In genomic region chr9:102625401-102625982, GRCm38 (mm10) we compare ENCODE assay signal across 8 mouse cellular contexts. TPM values are rescaled to one million over a fixed set of nuclear protein-coding genes. Genes with fewer than 3 reads are reported as not detected.
DNase-seq lines count a peak whose midpoint lies in the region; ATAC-seq and TF ChIP-seq lines count a peak whose summit lies in the region.

No protein-coding gene starts in this region.

- no peaks in the 10 kb centered on the region for H3K9me3 ChIP-seq in forebrain, embryonic 11.5 days (ENCODE audit: control insufficient read depth, low read length)
- no peaks in the 10 kb centered on the region for H3K9me3 ChIP-seq in liver, embryonic 11.5 days (ENCODE audit: control insufficient read depth, low read length)
- H3K9me3 ChIP-seq in stomach, embryonic 14.5 days (ENCODE audit: control insufficient read depth, low read depth, low read length): no peaks in the 10 kb centered on the region

- no peaks in the 10 kb centered on the region for H3K36me3 ChIP-seq in forebrain, embryonic 11.5 days (ENCODE audit: control insufficient read depth, insufficient read depth, low read length)
- no peaks in the 10 kb centered on the region for H3K36me3 ChIP-seq in liver, embryonic 11.5 days (ENCODE audit: control insufficient read depth, insufficient read depth, low read length)
- H3K36me3 ChIP-seq in stomach, embryonic 14.5 days (ENCODE audit: control insufficient read depth, insufficient read depth, low read length): no peaks in the 10 kb centered on the region

- ATAC-seq in forebrain, embryonic 11.5 days (replicated peaks; ENCODE audit: low FRiP score): peak; percentile 75; the same call in 1 of the 2 replicates
- ATAC-seq in liver, embryonic 11.5 days (replicated peaks; ENCODE audit: low FRiP score): peak; percentile 57
- no peak for ATAC-seq in stomach, embryonic 14.5 days (ENCODE audit: insufficient number of reproducible peaks, insufficient read depth, low FRiP score, low read depth)

- peak overlapping the region; percentile 98 for H3K27ac ChIP-seq in gastrocnemius, adult 2 months
- peak overlapping the region; percentile 97 for H3K27ac ChIP-seq in forebrain, embryonic 11.5 days (ENCODE audit: low read depth, low read length)
- peak overlapping the region; percentile 95 for H3K27ac ChIP-seq in liver, embryonic 11.5 days (ENCODE audit: low read depth, low read length)
- H3K27ac ChIP-seq in stomach, embryonic 14.5 days (ENCODE audit: low read length): peak overlapping the region; percentile 92

- intact Hi-C loops in gastrocnemius, adult 2 months (cut with DNase I): loop anchor here (10.0 kb wide), 1 partner anchor 679 kb away; the partner anchor contains the start of genes 1300017J02Rik and Topbp1

- DNase-seq in gastrocnemius, adult 2 months: no peak
- DNase-seq in gastrocnemius, postnatal 10 days: no peak
- peak; percentile 48 for DNase-seq in right cerebral cortex, postnatal 14 days
- no peak for DNase-seq in right cerebral cortex, postnatal 25 days
- no peak for DNase-seq in forebrain, embryonic 11.5 days (ENCODE audit: low spot score)
- no peak for DNase-seq in liver, embryonic 11.5 days (ENCODE audit: low spot score)
- no peak for DNase-seq in adrenal gland, adult 18-20 months (ENCODE audit: low spot score in 2 of 2)

- H3K9ac ChIP-seq in forebrain, embryonic 11.5 days (ENCODE audit: low read length): peak overlapping the region; percentile 98
- peak overlapping the region; percentile 99 for H3K9ac ChIP-seq in liver, embryonic 11.5 days (ENCODE audit: low read depth, low read length)
- H3K9ac ChIP-seq in stomach, embryonic 14.5 days (replicated peaks; ENCODE audit: low read depth, low read length): peak overlapping the region; percentile 94

- H3K27me3 ChIP-seq in forebrain, embryonic 11.5 days (ENCODE audit: control insufficient read depth, insufficient read depth, low read length): no peaks in the 10 kb centered on the region
- no peaks in the 10 kb centered on the region for H3K27me3 ChIP-seq in liver, embryonic 11.5 days (replicated peaks; ENCODE audit: control insufficient read depth, insufficient read depth, low read length)
- H3K27me3 ChIP-seq in stomach, embryonic 14.5 days (ENCODE audit: control insufficient read depth, insufficient read depth, low read length): no peaks in the 10 kb centered on the region

- peaks cover 6% of the 10 kb centered on the region; the same call in 1 of the 2 replicates for H3K4me1 ChIP-seq in forebrain, embryonic 11.5 days (replicated peaks; ENCODE audit: control insufficient read depth, insufficient read depth, low read length)
- H3K4me1 ChIP-seq in liver, embryonic 11.5 days (replicated peaks; ENCODE audit: control insufficient read depth, insufficient read depth, low read length): peaks cover 26% of the 10 kb centered on the region
- H3K4me1 ChIP-seq in stomach, embryonic 14.5 days (ENCODE audit: control insufficient read depth, insufficient read depth, low read length): peaks cover 8% of the 10 kb centered on the region; the same call in 1 of the 2 replicates

- TF ChIP-seq CTCF in gastrocnemius, adult 2 months (IDR thresholded peaks at IDR 0.05): no peak

- 2% methylated on average over 27 of the region's 27 CpGs for WGBS in forebrain, embryonic 11.5 days
- 1% methylated on average over 27 of the region's 27 CpGs for WGBS in liver, embryonic 11.5 days
- 2% methylated on average over 27 of the region's 27 CpGs for WGBS in stomach, embryonic 14.5 days

- peak overlapping the region; percentile 85 for H3K4me3 ChIP-seq in gastrocnemius, adult 2 months
- peak overlapping the region; percentile 78 for H3K4me3 ChIP-seq in forebrain, embryonic 11.5 days (ENCODE audit: low read depth, low read length)
- H3K4me3 ChIP-seq in liver, embryonic 11.5 days (ENCODE audit: low read depth, low read length): peak overlapping the region; percentile 80
- H3K4me3 ChIP-seq in stomach, embryonic 14.5 days (ENCODE audit: low read depth, low read length): peak overlapping the region; percentile 85

- H3K4me2 ChIP-seq in forebrain, embryonic 11.5 days (ENCODE audit: low read depth, low read length, severe bottlenecking): peak overlapping the region; percentile 67
- H3K4me2 ChIP-seq in liver, embryonic 11.5 days: peak overlapping the region; percentile 87
- peak overlapping the region; percentile 63 for H3K4me2 ChIP-seq in stomach, embryonic 14.5 days (replicated peaks; ENCODE audit: low read depth, low read length)

RNA-seq across cellular contexts. Expression of gene Anapc13, which starts 0.6 kb away (rescaled TPM):
- total RNA-seq in gastrocnemius, adult 2 months (2021): 100 to 1,000 TPM; 217 to 239 TPM
- total RNA-seq in gastrocnemius, postnatal 10 days (2021): 100 to 1,000 TPM; 251 to 261 TPM
- 166 and 173 TPM in 2 replicates for polyA plus RNA-seq in forebrain, embryonic 11.5 days (2014; fragmentation: Nextera tagmentation; extraction: Ambion mirVana)
- polyA plus RNA-seq in liver, embryonic 11.5 days (2014; fragmentation: Nextera tagmentation; extraction: Ambion mirVana): 141 and 149 TPM in 2 replicates
- 209 and 226 TPM in 2 replicates for polyA plus RNA-seq in stomach, embryonic 14.5 days (2014; fragmentation: Nextera tagmentation; extraction: Ambion mirVana)
- 100 to 1,000 TPM; 367 to 377 TPM for total RNA-seq in adrenal gland, adult 18-20 months (2021)

RNA-seq across cellular contexts. Expression of gene Cep63, which starts 0.8 kb away (rescaled TPM):
- 10 to 100 TPM; 18.5 to 25.2 TPM for total RNA-seq in gastrocnemius, adult 2 months (2021)
- total RNA-seq in gastrocnemius, postnatal 10 days (2021): 10 to 100 TPM; 35.5 to 39.0 TPM
- polyA plus RNA-seq in forebrain, embryonic 11.5 days (2014; fragmentation: Nextera tagmentation; extraction: Ambion mirVana): 51.4 and 53.2 TPM in 2 replicates
- polyA plus RNA-seq in liver, embryonic 11.5 days (2014; fragmentation: Nextera tagmentation; extraction: Ambion mirVana): 39.1 and 41.6 TPM in 2 replicates
- polyA plus RNA-seq in stomach, embryonic 14.5 days (2014; fragmentation: Nextera tagmentation; extraction: Ambion mirVana): 42.7 and 46.4 TPM in 2 replicates
- total RNA-seq in adrenal gland, adult 18-20 months (2021): 10 to 100 TPM; 34.8 to 46.1 TPM
